Mouse (Mus musculus) cerebellum, adult 9-10 months (tissue): Measurements from ENCODE around the gene Ofcc1.

ENCODE experiments used
- DNase-seq: peaks from one replicate; pipeline ENCODE4 v3.0.0; 2022

Ofcc1 gene

GRCm38 (mm10) chr13:40361288-40361687 is at the start of gene Ofcc1:
Gene Ofcc1 (minus strand): TSS chr13:40361450.
- no peak for DNase-seq

- DNase-seq = no peak
Observed at GRCm38 (mm10) chr13:40390120-40390519, 28.9 kb upstream of the Ofcc1 start.

GRCm38 (mm10) chr13:40387446-40387845 is 26.2 kb upstream of the Ofcc1 start:
- no peak for DNase-seq

GRCm38 (mm10) chr13:40384962-40385361 is 23.7 kb upstream of the Ofcc1 start:
- no peak for DNase-seq

- DNase-seq = no peak
Observed at GRCm38 (mm10) chr13:40376773-40377172, 15.5 kb upstream of the Ofcc1 start.

GRCm38 (mm10) chr13:40366762-40367161 is 5.5 kb upstream of the Ofcc1 start:
- no peak for DNase-seq

- DNase-seq = no peak
Observed at GRCm38 (mm10) chr13:40364855-40365254, 3.6 kb upstream of the Ofcc1 start.

- DNase-seq = no peak
Observed at GRCm38 (mm10) chr13:40360692-40361091, 558 bp downstream of the Ofcc1 start.

GRCm38 (mm10) chr13:40347045-40347444 is 14.2 kb downstream of the Ofcc1 start:
- no peak for DNase-seq

- no peak for DNase-seq
Observed at GRCm38 (mm10) chr13:40323301-40323700, 37.9 kb downstream of the Ofcc1 start.

GRCm38 (mm10) chr13:40320814-40321525 is 40.3 kb downstream of the Ofcc1 start:
- DNase-seq = no peak

GRCm38 (mm10) chr13:40317731-40318130 is 43.5 kb downstream of the Ofcc1 start:
- no peak for DNase-seq

- no peak for DNase-seq
Observed at GRCm38 (mm10) chr13:40315158-40315792, 46.0 kb downstream of the Ofcc1 start.

GRCm38 (mm10) chr13:40292891-40293290 is 68.4 kb downstream of the Ofcc1 start:
- DNase-seq = no peak

- DNase-seq = no peak
Observed at GRCm38 (mm10) chr13:40290846-40291245, 70.4 kb downstream of the Ofcc1 start.

GRCm38 (mm10) chr13:40288650-40289049 is 72.6 kb downstream of the Ofcc1 start:
- DNase-seq = no peak

- no peak for DNase-seq
Observed at GRCm38 (mm10) chr13:40287266-40288002, 73.8 kb downstream of the Ofcc1 start.

GRCm38 (mm10) chr13:40285234-40285791 is 75.9 kb downstream of the Ofcc1 start:
- DNase-seq = no peak

- DNase-seq = no peak
Observed at GRCm38 (mm10) chr13:40280616-40281015, 80.6 kb downstream of the Ofcc1 start.

- no peak for DNase-seq
Observed at GRCm38 (mm10) chr13:40267546-40267945, 93.7 kb downstream of the Ofcc1 start.

- DNase-seq = peak; percentile 7
Observed at GRCm38 (mm10) chr13:40263087-40263807, 98.0 kb downstream of the Ofcc1 start.

GRCm38 (mm10) chr13:40258757-40259156 is 102.5 kb downstream of the Ofcc1 start:
- no peak for DNase-seq

GRCm38 (mm10) chr13:40243821-40244220 is 117.4 kb downstream of the Ofcc1 start:
- DNase-seq = no peak
